Mouse (Mus musculus): ENCODE data around the gene Gm21936. TPM values are rescaled to one million over a fixed set of nuclear protein-coding genes. Genes with fewer than 3 reads are reported as not detected.
"Not testable (repeated sequence)": the region's sequence is repeated elsewhere in the genome, so short reads cannot be mapped to it uniquely, and the experiment has no call there.

The Gm21936 gene
- polyA plus RNA-seq (2012; rRNA removed): not detected in 2 replicates

GRCm38 (mm10) chr12:87795212-87795611 lies at the start of gene Gm21936:
Gene Gm21936, plus strand, starts transcription at chr12:87795512.
- H3K4me3 ChIP-seq (replicated peaks; ENCODE audit: extremely low read depth, low read depth, low read length); H3K4me1 ChIP-seq (ENCODE audit: control insufficient read depth, insufficient read depth, low read length); DNase-seq: not testable (repeated sequence)
- WGBS: 83% methylated on average over 1 of the region's 1 CpGs

GRCm38 (mm10) chr12:87775655-87776054 lies 19.7 kb upstream of the Gm21936 start, which contains the start of gene Gm21319:
Gene Gm21319, minus strand, starts transcription at chr12:87775755.
- H3K4me1 ChIP-seq (ENCODE audit: control insufficient read depth, insufficient read depth, low read length); DNase-seq; H3K4me3 ChIP-seq (replicated peaks; ENCODE audit: extremely low read depth, low read depth, low read length): not testable (repeated sequence)
- WGBS: 88% methylated on average over 4 of the region's 4 CpGs

- not testable (repeated sequence) for H3K4me1 ChIP-seq (ENCODE audit: control insufficient read depth, insufficient read depth, low read length); H3K4me3 ChIP-seq (replicated peaks; ENCODE audit: extremely low read depth, low read depth, low read length); DNase-seq
- 85% methylated on average over 5 of the region's 5 CpGs for WGBS
Measured at GRCm38 (mm10) chr12:87797971-87798370, 2.7 kb downstream of the Gm21936 start.

GRCm38 (mm10) chr12:87816277-87816676 lies 21.0 kb downstream of the Gm21936 start, which contains the start of gene BB287469:
Gene BB287469, plus strand, starts transcription at chr12:87816577.
- not testable (repeated sequence) for H3K4me3 ChIP-seq (replicated peaks; ENCODE audit: extremely low read depth, low read depth, low read length); H3K4me1 ChIP-seq (ENCODE audit: control insufficient read depth, insufficient read depth, low read length); DNase-seq
- WGBS: 79% methylated on average over 6 of the region's 6 CpGs

- DNase-seq; H3K4me1 ChIP-seq (ENCODE audit: control insufficient read depth, insufficient read depth, low read length); H3K4me3 ChIP-seq (replicated peaks; ENCODE audit: extremely low read depth, low read depth, low read length): not testable (repeated sequence)
- WGBS: 77% methylated on average over 2 of the region's 2 CpGs
Measured at GRCm38 (mm10) chr12:87842239-87842638, 46.9 kb downstream of the Gm21936 start, which contains the start of gene Gm2001. Gene Gm2001, minus strand, starts transcription at chr12:87842339.

Other genes starting within 250 kb of the Gm21936 start
- gene Oog1, start 192.8 kb upstream of the Gm21936 start, polyA plus RNA-seq (2012; rRNA removed): not detected in 2 replicates
- not detected in 2 replicates for gene Gm4027, start 176.6 kb upstream of the Gm21936 start, polyA plus RNA-seq (2012; rRNA removed)
- not detected in 2 replicates for gene Gm16381, start 150.9 kb upstream of the Gm21936 start, polyA plus RNA-seq (2012; rRNA removed)
- gene Gm21319, start 19.8 kb upstream of the Gm21936 start, polyA plus RNA-seq (2012; rRNA removed): not detected in 2 replicates
- not detected in 2 replicates for gene BB287469, start 21.1 kb downstream of the Gm21936 start, polyA plus RNA-seq (2012; rRNA removed)
- not detected in 2 replicates for gene Gm2001, start 46.8 kb downstream of the Gm21936 start, polyA plus RNA-seq (2012; rRNA removed)
- gene Gm2016, start 78.6 kb downstream of the Gm21936 start, polyA plus RNA-seq (2012; rRNA removed): not detected in 2 replicates
- not detected in 2 replicates for gene Gm2022, start 99.9 kb downstream of the Gm21936 start, polyA plus RNA-seq (2012; rRNA removed)
- not detected in 2 replicates for gene Gm2035, start 124.3 kb downstream of the Gm21936 start, polyA plus RNA-seq (2012; rRNA removed)
- not detected in 2 replicates for gene Gm2042, start 158.6 kb downstream of the Gm21936 start, polyA plus RNA-seq (2012; rRNA removed)
- gene Gm2075, start 216.3 kb downstream of the Gm21936 start, polyA plus RNA-seq (2012; rRNA removed): not detected in 2 replicates
- gene Gm6803, start 223.3 kb downstream of the Gm21936 start, polyA plus RNA-seq (2012; rRNA removed): not detected in 2 replicates
- not detected in 2 replicates for gene Gm2056, start 231.5 kb downstream of the Gm21936 start, polyA plus RNA-seq (2012; rRNA removed)